Mouse (Mus musculus) ES-Bruce4 (cell line): ENCODE measurements around the gene Kcnh2.

Source experiments
- CTCF ChIP-seq: IDR thresholded peaks from one replicate; pipeline ENCODE4 v1.8.1; 2011; ENCODE audit warnings: low read depth, low read length
- EP300 ChIP-seq: IDR thresholded peaks from 2 replicates; pipeline ENCODE4 v1.6.1; 2011; ENCODE audit warnings: low read depth, low read length; ENCODE audit not compliant: insufficient read depth
- POLR2A ChIP-seq: IDR thresholded peaks from one replicate; pipeline ENCODE4 v1.8.1; 2011; ENCODE audit warnings: low read length; ENCODE audit not compliant: insufficient read depth

DNA sequence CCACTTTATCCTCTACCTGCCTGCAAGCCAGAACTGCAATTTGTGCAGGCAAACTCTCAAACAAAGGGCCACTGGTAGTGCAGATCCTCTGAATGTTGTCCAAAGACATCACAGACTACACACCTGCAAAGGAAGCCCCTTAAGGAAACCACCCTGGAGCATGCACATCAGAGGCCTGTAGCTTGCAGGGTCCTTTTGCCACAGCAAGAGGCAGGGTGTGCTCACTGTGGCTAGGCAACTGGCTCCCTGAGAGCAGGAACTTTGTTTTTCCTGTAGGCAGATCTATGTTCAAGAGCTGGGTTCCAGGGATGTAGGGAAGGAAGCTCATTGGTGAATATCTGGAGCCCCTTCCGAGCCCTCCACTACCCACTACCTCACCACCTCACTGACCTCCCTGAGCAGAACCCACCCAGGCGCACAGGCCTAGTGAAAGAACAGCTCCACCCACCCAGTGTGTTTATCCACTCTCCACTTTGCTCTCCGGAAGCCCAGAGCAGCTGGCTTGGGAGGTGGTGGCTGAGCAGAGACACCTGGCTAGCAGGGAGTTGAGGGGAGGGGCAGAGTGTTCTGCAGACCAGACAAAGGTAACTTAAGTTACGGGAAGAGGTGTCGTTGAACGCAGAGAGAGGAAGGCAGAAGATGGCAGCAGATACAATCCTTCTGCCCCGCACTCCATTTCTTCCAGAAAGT lies 4.1 kb downstream of the Kcnh2 start:
- TF ChIP-seq EP300: no peak
- no peak for TF ChIP-seq CTCF
- TF ChIP-seq POLR2A: no peak
